Mouse (Mus musculus): ENCODE measurements around the gene Olfr1440. TPM values are rescaled to one million over a fixed set of nuclear protein-coding genes. Genes with fewer than 3 reads are reported as not detected.

Olfr1440 gene
- not detected in 2 replicates for polyA plus RNA-seq (2015; fragmentation: Nextera tagmentation; extraction: Ambion mirVana)

DNA sequence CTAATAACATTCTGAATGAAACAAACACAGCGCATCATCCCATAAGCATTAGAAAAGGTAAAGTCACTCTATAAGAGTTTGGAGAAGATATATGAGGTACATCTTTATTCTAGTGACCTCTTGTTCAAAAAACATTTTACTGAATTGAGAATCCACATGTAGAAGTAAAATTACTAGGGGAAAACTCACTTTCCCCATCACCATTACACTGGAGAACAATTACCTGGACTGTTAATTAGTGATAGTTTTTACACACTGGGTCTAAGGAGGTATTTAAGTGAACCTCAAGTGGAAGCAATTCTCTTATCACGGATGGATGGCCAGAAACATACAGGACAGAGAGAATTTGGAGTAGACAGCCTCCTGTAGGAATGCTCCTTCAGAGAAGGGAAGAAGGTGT, at the start of gene Olfr1440:
Olfr1440 (plus strand) TSS at position 301 of the 400 bp plus-strand sequence.
- H3K9me3 ChIP-seq (replicated peaks), result no peaks in the 10 kb centered on the region
- no peaks in the 10 kb centered on the region for H3K27me3 ChIP-seq
- no peak within 1 kb of the TSS for H3K4me3 ChIP-seq
- no peak for ATAC-seq
- no peak within 1 kb of the TSS for H3K4me2 ChIP-seq
- WGBS, result 82% methylated on average over 2 of the region's 2 CpGs
- H3K27ac ChIP-seq, result no peak within 1 kb of the TSS
- no peaks in the 10 kb centered on the region for H3K36me3 ChIP-seq (ENCODE audit: poor library complexity, severe bottlenecking)
- H3K9ac ChIP-seq, result no peak within 1 kb of the TSS
- no peaks in the 10 kb centered on the region for H3K4me1 ChIP-seq

DNA sequence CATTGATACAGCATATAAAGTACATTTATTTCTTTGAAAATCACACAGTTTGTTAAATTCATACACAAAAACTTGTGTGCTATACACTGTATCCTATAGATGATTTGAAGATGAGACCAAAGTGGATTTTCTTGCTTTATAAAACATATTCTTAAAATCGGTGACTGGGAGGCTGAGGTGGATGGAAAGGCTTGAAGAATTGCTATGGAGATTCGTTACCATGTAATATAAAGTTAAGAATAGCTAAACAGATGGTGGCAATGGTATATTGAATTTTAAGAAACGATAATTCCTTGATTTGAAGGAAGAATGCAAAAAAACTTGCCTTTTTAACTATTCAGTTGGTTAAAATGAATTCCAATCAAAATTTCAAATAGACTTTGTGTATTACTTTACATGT, 14.1 kb upstream of the Olfr1440 start:
- ATAC-seq, result no peak
- 83% methylated on average over 3 of the region's 3 CpGs for WGBS
- no peak overlapping the region for H3K9ac ChIP-seq

DNA sequence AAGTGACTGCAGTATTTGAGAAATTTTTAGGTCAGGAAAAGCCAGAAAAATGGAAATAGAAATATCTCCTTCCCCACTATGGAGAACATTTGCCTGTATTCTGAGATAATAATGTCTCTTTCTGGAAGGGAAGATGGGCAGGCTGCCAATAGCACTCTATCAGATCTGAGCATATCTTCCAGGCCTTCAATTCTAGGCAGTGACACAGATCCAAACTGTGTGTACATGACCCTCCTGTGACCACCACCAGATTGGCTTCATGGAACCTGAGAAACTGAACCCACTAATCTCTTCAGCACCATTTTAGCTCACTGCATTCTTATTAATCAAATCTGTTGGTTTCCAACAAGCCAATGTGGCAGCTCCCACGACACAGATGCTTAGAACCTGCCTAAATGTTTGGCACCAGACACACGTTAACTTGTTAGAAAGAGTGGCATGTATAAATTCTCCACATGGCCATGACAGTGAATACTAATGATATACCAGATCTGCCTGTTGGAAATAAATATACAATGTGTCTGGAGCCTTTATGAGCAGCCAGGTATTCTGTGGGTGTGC, 12.5 kb upstream of the Olfr1440 start:
- H3K4me2 ChIP-seq, result no peak overlapping the region
- no peak overlapping the region for H3K9ac ChIP-seq
- H3K36me3 ChIP-seq (ENCODE audit: poor library complexity, severe bottlenecking), result no peaks in the 10 kb centered on the region
- WGBS, result 74% methylated on average over 2 of the region's 2 CpGs
- H3K4me3 ChIP-seq, result no peak overlapping the region
- H3K27ac ChIP-seq, result no peak overlapping the region
- no peaks in the 10 kb centered on the region for H3K4me1 ChIP-seq
- ATAC-seq, result no peak; the same call in 1 of the 2 replicates
- H3K9me3 ChIP-seq (replicated peaks), result no peaks in the 10 kb centered on the region
- no peaks in the 10 kb centered on the region for H3K27me3 ChIP-seq

More for the DNA sequence above, 14.1 kb upstream of the Olfr1440 start:
- H3K27me3 ChIP-seq, result no peaks in the 10 kb centered on the region
- no peaks in the 10 kb centered on the region for H3K36me3 ChIP-seq (ENCODE audit: poor library complexity, severe bottlenecking)
- no peaks in the 10 kb centered on the region for H3K9me3 ChIP-seq (replicated peaks)
- no peak overlapping the region for H3K27ac ChIP-seq
- H3K4me1 ChIP-seq, result no peaks in the 10 kb centered on the region
- no peak overlapping the region for H3K4me3 ChIP-seq
- no peak overlapping the region for H3K4me2 ChIP-seq

DNA sequence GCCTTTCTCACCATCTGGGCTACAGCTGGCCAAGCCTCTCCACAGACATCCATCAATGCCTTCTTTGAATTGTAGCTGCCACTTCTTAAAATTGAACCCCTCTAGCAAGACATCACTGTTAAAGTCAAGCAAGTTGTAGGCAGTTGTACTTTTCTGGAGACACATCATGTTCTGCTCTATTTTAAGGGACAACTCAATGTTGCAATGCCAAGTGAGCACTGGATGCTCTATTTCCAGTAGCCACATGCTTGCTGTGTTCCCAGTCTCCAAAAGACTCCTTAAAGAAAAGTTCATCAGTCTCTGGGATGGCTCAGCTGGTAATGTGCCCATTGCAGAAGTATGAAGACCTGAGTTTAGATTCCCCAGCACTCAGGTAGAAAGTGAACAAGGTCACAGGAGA, 26.7 kb downstream of the Olfr1440 start:
- no peak overlapping the region for H3K4me3 ChIP-seq
- ATAC-seq, result no peak
- no peak overlapping the region for H3K4me2 ChIP-seq
- H3K36me3 ChIP-seq (ENCODE audit: poor library complexity, severe bottlenecking), result no peaks in the 10 kb centered on the region
- no peak overlapping the region for H3K27ac ChIP-seq
- H3K9me3 ChIP-seq (replicated peaks), result no peaks in the 10 kb centered on the region
- H3K4me1 ChIP-seq, result no peaks in the 10 kb centered on the region
- no peaks in the 10 kb centered on the region for H3K27me3 ChIP-seq
- no peak overlapping the region for H3K9ac ChIP-seq

DNA sequence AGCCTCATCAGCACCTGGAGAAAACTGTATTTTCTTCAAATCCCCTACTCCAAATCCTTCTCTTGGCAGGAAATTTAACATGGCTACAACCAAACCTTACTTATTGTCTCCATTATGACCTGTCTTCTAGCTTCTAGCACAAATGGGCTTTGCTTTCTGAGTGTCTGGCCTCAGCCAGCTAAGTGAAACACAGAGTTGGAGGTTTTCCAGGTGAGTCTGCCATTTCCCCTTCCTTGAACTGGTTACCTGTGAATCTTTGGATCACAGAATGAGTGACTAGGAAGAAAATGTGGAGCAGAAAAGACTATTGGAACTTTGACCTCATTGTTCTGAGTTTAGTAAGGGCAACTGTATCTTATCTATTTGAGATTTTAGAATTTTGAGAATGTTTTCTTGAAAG, 30.3 kb downstream of the Olfr1440 start, which contains the start of gene Olfr1441:
Olfr1441 (plus strand) TSS at position 73 of the 400 bp plus-strand sequence.
- no peak within 1 kb of the TSS for H3K4me3 ChIP-seq
- no peak within 1 kb of the TSS for H3K27ac ChIP-seq
- no peaks in the 10 kb centered on the region for H3K4me1 ChIP-seq
- H3K9me3 ChIP-seq (replicated peaks), result no peaks in the 10 kb centered on the region
- no peak for ATAC-seq
- no peak within 1 kb of the TSS for H3K4me2 ChIP-seq
- H3K9ac ChIP-seq, result no peak within 1 kb of the TSS
- no peaks in the 10 kb centered on the region for H3K27me3 ChIP-seq
- H3K36me3 ChIP-seq (ENCODE audit: poor library complexity, severe bottlenecking), result no peaks in the 10 kb centered on the region

DNA sequence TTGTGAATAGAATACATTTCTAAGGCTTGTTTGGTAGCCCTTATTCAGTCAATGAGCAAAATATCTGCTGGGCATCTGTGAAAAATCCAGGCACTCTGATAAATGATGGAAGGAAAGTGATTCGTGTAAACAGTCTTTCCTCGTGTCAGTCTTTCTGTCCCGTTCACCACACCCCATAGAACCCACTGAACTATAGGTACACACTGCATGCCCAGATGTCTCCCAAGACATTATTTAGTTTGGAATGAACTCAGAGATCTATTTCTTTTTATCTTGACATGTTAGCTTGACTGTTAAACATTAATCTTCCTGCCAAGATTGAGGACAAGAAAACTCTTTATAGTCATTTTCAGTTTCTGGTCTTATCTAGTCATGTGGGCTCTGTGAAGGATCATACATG, 31.2 kb downstream of the Olfr1440 start:
- no peak overlapping the region for H3K4me2 ChIP-seq

DNA sequence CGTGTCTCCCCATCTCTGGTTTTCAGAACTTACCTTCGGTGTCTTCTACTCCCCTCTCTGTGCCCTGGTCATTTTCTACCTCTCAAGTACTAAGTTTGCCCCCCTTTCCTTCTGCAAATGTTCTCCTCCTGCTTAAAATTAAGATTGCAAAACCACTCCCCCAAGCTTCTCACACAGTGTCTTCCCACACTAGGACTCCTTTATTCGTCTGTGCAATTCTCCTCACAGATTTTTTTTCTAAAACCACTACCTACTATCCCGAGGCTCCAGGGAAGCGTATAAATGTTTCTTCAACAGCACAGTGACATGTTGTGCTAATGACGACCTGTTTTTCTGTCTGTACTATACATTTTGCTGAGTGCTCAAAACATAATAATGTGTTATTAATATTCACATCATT, 33.5 kb downstream of the Olfr1440 start:
- Histone ChIP-seq H3K4me1 (no peaks in the 10 kb centered on the region), H3K4me2 (no peak overlapping the region), H3K9me3 (replicated peaks) (no peaks in the 10 kb centered on the region), H3K4me3 (no peak overlapping the region), H3K36me3 (ENCODE audit: poor library complexity, severe bottlenecking) (no peaks in the 10 kb centered on the region), H3K27me3 (no peaks in the 10 kb centered on the region), H3K9ac (no peak overlapping the region), H3K27ac (no peak overlapping the region)
- no peak for ATAC-seq
- 78% methylated on average over 6 of the region's 6 CpGs for WGBS

More for the DNA sequence above, 31.2 kb downstream of the Olfr1440 start:
- H3K36me3 ChIP-seq (ENCODE audit: poor library complexity, severe bottlenecking), result no peaks in the 10 kb centered on the region
- H3K9me3 ChIP-seq (replicated peaks), result no peaks in the 10 kb centered on the region
- no peaks in the 10 kb centered on the region for H3K4me1 ChIP-seq
- no peaks in the 10 kb centered on the region for H3K27me3 ChIP-seq
- H3K9ac ChIP-seq, result no peak overlapping the region
- no peak overlapping the region for H3K4me3 ChIP-seq
- WGBS, result 92% methylated on average over 3 of the region's 3 CpGs
- no peak overlapping the region for H3K27ac ChIP-seq
- ATAC-seq, result no peak

DNA sequence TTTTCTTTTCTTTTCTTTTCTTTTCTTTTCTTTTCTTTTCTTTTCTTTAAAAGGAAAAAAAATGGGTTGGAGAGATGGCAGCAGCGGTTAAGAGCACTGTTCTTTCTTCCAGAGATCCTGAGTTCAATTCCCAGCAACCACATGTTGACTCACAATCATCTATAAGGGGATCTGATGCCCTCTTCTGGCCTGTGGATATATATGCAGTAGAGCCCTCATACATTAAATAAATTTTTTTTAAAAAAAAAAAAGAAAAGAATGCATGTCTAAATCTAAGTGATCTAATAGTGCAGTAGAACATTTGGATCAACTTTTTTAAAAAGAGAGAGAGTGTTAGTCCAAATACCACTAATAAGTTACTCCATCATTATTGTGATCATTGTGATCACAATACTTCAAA, 34.6 kb downstream of the Olfr1440 start:
- ATAC-seq, result no peak
- no peak overlapping the region for H3K27ac ChIP-seq
- no peaks in the 10 kb centered on the region for H3K27me3 ChIP-seq
- H3K9ac ChIP-seq, result no peak overlapping the region
- H3K36me3 ChIP-seq (ENCODE audit: poor library complexity, severe bottlenecking), result no peaks in the 10 kb centered on the region
- 83% methylated on average over 1 of the region's 1 CpGs for WGBS
- no peak overlapping the region for H3K4me3 ChIP-seq
- H3K4me2 ChIP-seq, result no peak overlapping the region
- H3K4me1 ChIP-seq, result no peaks in the 10 kb centered on the region
- H3K9me3 ChIP-seq (replicated peaks), result no peaks in the 10 kb centered on the region

DNA sequence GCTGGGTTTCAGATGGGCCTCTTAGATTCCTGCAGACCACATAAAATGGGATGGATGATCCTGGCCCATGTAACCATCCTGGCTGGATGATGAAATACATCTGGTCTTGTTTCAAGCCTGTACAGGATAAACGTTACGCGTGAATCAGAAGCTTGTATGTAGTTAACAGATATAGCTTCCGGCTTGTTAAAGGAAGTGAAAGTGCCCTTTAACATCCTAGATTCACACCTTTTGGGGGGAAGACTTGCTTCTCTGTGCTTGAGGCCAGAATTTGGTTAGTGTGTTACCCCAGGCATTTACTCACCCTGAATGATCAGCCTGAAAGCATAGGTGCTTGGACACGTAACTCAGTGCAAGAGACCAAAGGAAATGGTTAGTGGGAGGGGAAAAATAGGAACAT, 40.0 kb downstream of the Olfr1440 start:
- Histone ChIP-seq H3K4me1 (no peaks in the 10 kb centered on the region), H3K36me3 (ENCODE audit: poor library complexity, severe bottlenecking) (no peaks in the 10 kb centered on the region), H3K27me3 (no peaks in the 10 kb centered on the region), H3K4me2 (no peak overlapping the region), H3K9ac (no peak overlapping the region), H3K9me3 (replicated peaks) (no peaks in the 10 kb centered on the region), H3K4me3 (no peak overlapping the region), H3K27ac (no peak overlapping the region)
- no peak for ATAC-seq
- WGBS, result 92% methylated on average over 5 of the region's 5 CpGs

DNA sequence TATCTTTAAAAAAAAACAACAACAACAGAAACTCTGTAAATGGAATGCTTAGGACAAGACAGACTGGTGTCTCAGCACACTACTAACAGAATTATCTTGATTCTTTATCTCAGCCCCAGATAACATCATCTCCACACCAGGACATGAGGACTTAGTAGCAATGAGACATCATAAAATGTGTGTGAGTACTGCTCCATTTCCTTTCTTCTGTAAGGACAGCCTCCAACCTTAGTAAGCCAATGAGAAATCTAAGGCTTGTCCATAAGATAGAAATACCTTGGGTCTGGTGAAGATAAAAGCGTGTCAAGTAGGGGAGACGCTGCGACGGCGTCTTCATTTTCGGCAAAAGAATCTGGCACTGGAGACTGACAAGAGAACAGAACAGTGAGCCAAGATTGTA, 40.5 kb downstream of the Olfr1440 start, which contains the start of gene Pfpl:
Pfpl (plus strand) TSS at position 301 of the 400 bp plus-strand sequence.
- Histone ChIP-seq H3K9ac (no peak within 1 kb of the TSS), H3K4me3 (no peak within 1 kb of the TSS), H3K36me3 (ENCODE audit: poor library complexity, severe bottlenecking) (no peaks in the 10 kb centered on the region), H3K9me3 (replicated peaks) (no peaks in the 10 kb centered on the region), H3K4me2 (no peak within 1 kb of the TSS), H3K27me3 (no peaks in the 10 kb centered on the region), H3K4me1 (no peaks in the 10 kb centered on the region), H3K27ac (no peak within 1 kb of the TSS)
- ATAC-seq, result no peak
- 97% methylated on average over 6 of the region's 6 CpGs for WGBS

DNA sequence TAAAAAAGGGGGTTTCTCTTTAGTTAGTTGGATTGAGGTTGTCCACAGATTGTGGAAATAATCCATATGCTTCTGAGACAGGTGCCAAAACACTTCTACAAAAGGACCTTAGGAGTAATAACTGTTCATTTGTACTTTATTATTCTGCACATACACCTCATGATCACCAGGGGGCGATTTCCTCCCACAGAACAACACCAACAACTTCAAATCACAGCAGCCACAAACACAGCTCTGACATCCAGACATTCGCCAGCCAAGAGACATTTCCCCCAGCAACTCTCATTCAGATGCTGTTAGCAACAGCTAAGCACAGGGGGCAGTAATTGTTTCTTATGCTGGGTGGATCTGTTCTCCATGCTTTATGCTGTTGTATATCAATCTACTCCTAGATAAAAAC, 46.0 kb downstream of the Olfr1440 start:
- Histone ChIP-seq H3K4me1 (no peaks in the 10 kb centered on the region), H3K9me3 (replicated peaks) (no peaks in the 10 kb centered on the region), H3K4me2 (no peak overlapping the region), H3K27ac (no peak overlapping the region), H3K4me3 (no peak overlapping the region), H3K27me3 (no peaks in the 10 kb centered on the region), H3K9ac (no peak overlapping the region), H3K36me3 (ENCODE audit: poor library complexity, severe bottlenecking) (no peaks in the 10 kb centered on the region)
- 3% methylated on average over 2 of the region's 2 CpGs for WGBS
- ATAC-seq, result peak; percentile 53; the same call in 1 of the 2 replicates

DNA sequence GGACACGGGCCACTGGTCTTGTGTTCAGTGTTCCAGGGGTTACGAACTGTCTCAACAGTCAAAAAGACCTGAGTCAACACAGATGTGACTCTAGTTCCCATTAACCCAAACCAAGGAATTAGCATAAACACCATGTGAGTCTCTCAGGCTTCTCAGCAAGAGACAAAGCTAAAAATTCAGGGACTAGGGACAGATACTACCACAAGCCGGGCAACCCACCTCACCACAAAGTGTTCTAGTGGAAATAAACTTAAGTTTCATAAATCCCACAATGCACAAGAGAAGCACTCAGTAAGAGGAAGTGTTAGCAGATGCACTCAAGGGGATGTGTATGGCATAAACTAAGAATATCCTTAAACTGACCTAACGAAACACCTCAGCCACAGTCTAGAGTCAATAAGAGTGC, 47.9 kb downstream of the Olfr1440 start:
- H3K27me3 ChIP-seq, result no peaks in the 10 kb centered on the region
- H3K9ac ChIP-seq, result no peak overlapping the region
- no peaks in the 10 kb centered on the region for H3K36me3 ChIP-seq (ENCODE audit: poor library complexity, severe bottlenecking)
- 88% methylated on average over 4 of the region's 4 CpGs for WGBS
- no peak overlapping the region for H3K4me3 ChIP-seq
- no peak overlapping the region for H3K27ac ChIP-seq
- ATAC-seq, result no peak
- H3K4me1 ChIP-seq, result no peaks in the 10 kb centered on the region
- no peaks in the 10 kb centered on the region for H3K9me3 ChIP-seq (replicated peaks)
- no peak overlapping the region for H3K4me2 ChIP-seq

Data from forebrain, embryonic 13.5 days (tissue).